Mouse (Mus musculus): Measurements from ENCODE around the gene Parp8. TPM values are rescaled to one million over a fixed set of nuclear protein-coding genes. Genes with fewer than 3 reads are reported as not detected.

Parp8 gene
- 3.9 TPM in 2 replicates for polyA plus RNA-seq (2016; fragmentation: Nextera tagmentation; extraction: Ambion mirVana)

DNA sequence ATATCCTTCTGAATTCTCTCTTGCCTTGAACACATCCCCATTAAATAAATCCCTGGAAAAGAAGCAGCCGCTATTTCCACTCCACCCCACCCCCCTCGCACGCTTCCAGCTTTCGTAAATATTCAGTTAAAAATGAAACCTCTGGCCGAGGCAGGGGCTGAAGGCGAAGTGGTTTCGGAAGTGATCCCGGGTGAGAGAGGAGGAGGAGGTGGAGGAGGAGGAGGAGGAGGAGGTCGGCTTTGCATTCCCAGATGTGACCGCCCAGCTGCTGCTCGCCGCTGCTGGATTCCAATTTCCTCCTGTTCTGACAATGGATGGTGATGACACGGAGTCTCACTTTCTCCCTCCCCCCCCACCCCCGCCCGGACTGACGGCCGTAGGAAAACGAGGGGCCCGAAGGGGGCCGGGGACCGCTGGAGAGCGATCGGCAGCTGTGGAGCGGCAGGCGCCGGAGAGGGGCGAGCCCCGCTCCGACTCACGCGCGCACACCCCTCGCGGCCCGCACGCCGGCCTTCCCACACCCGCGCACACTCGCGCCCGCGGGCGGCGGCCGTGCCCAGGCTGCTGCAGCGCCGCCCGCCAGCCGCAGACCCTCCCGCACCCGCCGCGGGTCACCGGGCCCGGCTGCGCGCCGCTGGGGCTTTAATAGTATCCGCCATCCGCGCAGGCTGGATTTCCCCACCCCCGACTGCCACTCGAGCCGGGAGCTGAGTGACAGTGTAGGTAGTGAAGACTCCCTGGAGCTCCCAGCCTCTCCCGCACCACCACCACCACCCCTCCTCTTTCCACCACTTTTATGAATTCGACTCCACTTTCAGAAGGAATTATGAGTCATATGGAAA is at the start of gene Parp8:
TSS of gene Parp8 (minus strand) at position 312 of the 842 bp plus-strand sequence.
- Histone ChIP-seq H3K9ac (peak within 1 kb of the TSS; percentile 58), H3K4me1 (peaks cover 13% of the 10 kb centered on the region), H3K4me3 (peak within 1 kb of the TSS; percentile 61), H3K4me2 (peak within 1 kb of the TSS; percentile 80), H3K36me3 (no peaks in the 10 kb centered on the region), H3K9me3 (replicated peaks) (no peaks in the 10 kb centered on the region), H3K27me3 (replicated peaks) (peaks cover 50% of the 10 kb centered on the region), H3K27ac (peak within 1 kb of the TSS; percentile 48)
- WGBS (ENCODE audit: insufficient replicate concordance) = under 1% methylated on average over 41 of the region's 67 CpGs
- ATAC-seq = 0 out of 2 replicates have a peak, but pooled peaks have one; percentile 33

DNA sequence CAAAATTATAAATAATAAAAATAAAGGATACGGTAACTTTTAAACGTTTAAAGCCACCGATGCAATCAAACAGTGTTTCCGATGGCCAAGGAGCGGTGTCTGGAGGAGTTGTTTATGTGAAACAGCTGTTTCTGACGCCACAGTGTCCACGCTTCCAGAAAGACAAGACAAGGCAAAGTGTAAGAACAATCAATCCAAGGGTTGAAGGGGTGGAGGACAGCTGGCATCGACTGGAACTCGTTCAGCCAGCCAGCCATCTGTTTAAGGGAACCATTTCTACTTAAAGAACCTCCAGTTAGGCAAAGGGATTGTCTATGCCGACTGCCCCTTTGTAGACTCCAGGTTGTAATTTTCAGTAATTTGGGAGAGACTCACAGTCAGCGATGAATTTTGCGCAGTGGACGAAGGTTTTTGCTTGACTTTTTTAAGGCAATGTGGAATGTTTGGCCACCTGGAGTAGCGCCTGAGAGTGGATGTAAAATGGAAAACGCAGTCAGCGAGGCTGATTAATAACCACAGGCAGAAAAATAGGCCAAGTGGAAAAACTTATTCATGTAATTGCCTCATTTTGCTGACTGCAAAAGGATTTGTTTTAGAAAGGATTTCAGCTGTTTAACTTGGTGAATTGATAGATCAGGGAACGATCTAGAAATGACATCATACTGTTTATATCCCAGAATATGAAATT is 37.4 kb upstream of the Parp8 start:
- no peaks in the 10 kb centered on the region for H3K4me1 ChIP-seq
- no peak overlapping the region for H3K4me3 ChIP-seq
- ATAC-seq = no peak
- H3K9ac ChIP-seq = no peak overlapping the region
- no peaks in the 10 kb centered on the region for H3K9me3 ChIP-seq (replicated peaks)
- H3K4me2 ChIP-seq = no peak overlapping the region
- WGBS (ENCODE audit: insufficient replicate concordance) = 78% methylated on average over 17 of the region's 17 CpGs
- no peak overlapping the region for H3K27ac ChIP-seq
- H3K27me3 ChIP-seq (replicated peaks) = no peaks in the 10 kb centered on the region
- no peaks in the 10 kb centered on the region for H3K36me3 ChIP-seq

DNA sequence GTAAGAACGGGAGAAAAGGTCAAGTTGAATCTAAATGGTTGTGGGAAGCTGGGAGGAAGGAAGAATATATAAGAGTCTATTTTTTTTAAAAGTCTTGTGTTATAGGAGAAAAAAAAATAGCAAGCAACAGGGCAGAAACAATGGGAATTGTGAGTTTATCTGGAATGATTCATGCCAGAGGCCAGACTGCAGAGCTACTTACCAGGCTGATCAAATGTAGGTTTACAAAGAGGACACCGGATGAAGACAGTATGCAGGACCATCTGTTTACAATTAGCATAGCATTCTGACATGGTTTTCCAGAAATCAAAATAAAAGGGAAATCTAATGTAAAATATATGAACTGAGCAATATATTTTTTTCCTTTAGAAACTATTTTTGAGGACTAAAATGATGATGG is 31.1 kb upstream of the Parp8 start:
- no peaks in the 10 kb centered on the region for H3K9me3 ChIP-seq (replicated peaks)
- 78% methylated on average over 2 of the region's 2 CpGs for WGBS (ENCODE audit: insufficient replicate concordance)
- ATAC-seq = no peak
- H3K4me1 ChIP-seq = no peaks in the 10 kb centered on the region
- no peaks in the 10 kb centered on the region for H3K36me3 ChIP-seq
- no peaks in the 10 kb centered on the region for H3K27me3 ChIP-seq (replicated peaks)
- no peak overlapping the region for H3K4me2 ChIP-seq
- H3K4me3 ChIP-seq = no peak overlapping the region
- no peak overlapping the region for H3K9ac ChIP-seq
- no peak overlapping the region for H3K27ac ChIP-seq

DNA sequence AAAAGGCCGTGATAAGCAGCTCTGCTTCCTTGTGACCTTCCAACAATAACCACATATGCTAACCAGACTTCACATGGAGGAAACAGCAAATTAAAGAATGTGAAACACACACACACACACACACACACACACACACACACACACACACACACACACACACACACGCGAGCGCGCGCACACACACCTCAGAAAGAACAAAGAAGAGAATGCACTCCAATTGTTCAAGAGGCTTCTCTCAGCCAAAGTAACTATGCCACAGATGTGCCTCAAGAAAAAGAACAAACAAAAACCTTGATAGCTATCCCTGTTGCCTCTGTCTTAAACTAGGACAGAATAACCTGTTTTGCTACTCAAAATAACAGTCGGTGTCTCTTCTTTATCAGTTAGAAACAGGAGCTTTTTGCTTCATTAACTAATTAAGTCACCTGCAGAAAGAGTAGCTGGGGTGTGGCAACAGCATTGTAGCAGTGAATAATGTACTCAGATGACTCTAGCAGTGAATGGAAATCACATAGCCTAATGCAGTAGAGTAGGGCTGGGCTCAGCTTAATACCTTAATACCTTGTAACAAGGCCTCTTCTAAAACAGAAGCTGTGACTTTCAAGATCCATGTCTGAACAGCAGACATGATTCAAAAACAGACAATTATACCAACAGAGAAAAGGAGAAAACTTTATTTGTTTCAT is 29.6 kb upstream of the Parp8 start:
- no peaks in the 10 kb centered on the region for H3K4me1 ChIP-seq
- H3K4me2 ChIP-seq = no peak overlapping the region
- H3K27ac ChIP-seq = no peak overlapping the region
- WGBS (ENCODE audit: insufficient replicate concordance) = 71% methylated on average over 7 of the region's 7 CpGs
- no peaks in the 10 kb centered on the region for H3K9me3 ChIP-seq (replicated peaks)
- no peak overlapping the region for H3K9ac ChIP-seq
- no peak for ATAC-seq
- no peaks in the 10 kb centered on the region for H3K27me3 ChIP-seq (replicated peaks)
- H3K36me3 ChIP-seq = no peaks in the 10 kb centered on the region
- H3K4me3 ChIP-seq = no peak overlapping the region

DNA sequence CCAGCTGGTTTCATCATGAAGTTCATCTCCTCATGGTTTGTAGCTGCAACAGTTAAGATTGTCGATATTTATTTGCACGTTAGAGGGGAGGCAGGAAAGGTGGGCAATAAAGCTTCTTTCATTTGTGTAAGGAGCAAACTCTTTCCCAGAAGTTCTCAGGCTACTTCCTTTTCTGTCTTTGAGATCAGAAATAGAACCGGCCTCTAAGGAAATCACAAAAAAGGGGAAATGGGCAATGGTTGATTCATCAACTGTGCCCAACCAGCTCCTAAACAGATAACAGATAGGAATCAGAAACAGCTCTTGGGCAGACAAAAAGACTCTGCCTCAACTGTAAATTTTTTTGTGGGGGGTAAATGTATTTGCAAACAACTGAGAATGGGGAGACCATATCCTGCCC is 27.4 kb upstream of the Parp8 start:
- Histone ChIP-seq H3K4me1 (no peaks in the 10 kb centered on the region), H3K9me3 (replicated peaks) (no peaks in the 10 kb centered on the region), H3K36me3 (no peaks in the 10 kb centered on the region), H3K27me3 (replicated peaks) (no peaks in the 10 kb centered on the region), H3K4me3 (no peak overlapping the region), H3K4me2 (no peak overlapping the region), H3K27ac (no peak overlapping the region), H3K9ac (no peak overlapping the region)
- WGBS (ENCODE audit: insufficient replicate concordance) = 20% methylated on average over 3 of the region's 3 CpGs
- no peak for ATAC-seq

DNA sequence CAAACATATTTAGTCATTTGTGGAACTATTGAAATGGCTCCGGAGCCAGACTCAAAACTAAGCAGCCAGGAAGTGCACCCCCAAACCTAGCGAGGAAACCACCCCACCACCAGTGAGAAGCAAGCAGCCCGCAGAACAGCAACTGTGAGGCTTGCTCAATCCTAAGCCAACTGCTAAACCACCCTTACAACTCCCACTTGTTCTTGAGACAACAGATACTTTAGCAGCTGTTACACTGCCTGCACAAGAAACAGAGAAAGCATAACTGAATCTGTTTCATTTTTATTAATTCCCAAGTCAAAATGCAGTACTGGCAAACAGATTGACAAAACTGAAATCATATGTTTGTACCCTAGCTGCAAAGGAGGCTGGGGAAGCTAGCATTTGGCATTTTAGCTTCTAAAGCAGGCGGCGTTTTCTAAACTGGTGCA is 23.2 kb upstream of the Parp8 start:
- Histone ChIP-seq H3K27me3 (replicated peaks) (no peaks in the 10 kb centered on the region), H3K36me3 (no peaks in the 10 kb centered on the region), H3K4me3 (no peak overlapping the region), H3K27ac (no peak overlapping the region), H3K9me3 (replicated peaks) (no peaks in the 10 kb centered on the region), H3K4me2 (no peak overlapping the region), H3K9ac (no peak overlapping the region), H3K4me1 (no peaks in the 10 kb centered on the region)
- no peak for ATAC-seq
- WGBS (ENCODE audit: insufficient replicate concordance) = 53% methylated on average over 5 of the region's 5 CpGs

DNA sequence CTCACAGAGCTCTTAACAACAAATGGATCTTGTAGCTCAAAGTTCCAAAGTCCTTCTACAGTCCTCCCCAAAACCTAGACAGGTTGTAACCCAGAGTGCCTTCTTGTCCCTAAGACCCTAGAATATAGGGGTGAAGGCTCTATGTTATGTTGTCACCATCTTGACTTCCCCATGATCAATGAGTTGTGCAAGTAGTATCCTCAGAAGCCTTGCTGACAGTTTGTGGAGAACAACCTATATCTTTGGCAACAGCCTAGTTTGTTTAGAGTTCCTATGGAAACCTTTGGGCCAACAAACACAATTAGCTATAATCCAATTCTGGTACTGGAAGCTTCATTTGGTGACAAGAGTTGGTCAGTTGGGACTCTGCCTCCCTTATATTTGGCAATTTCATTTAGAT is 18.2 kb upstream of the Parp8 start:
- no peaks in the 10 kb centered on the region for H3K9me3 ChIP-seq (replicated peaks)
- H3K4me3 ChIP-seq = no peak overlapping the region
- H3K27me3 ChIP-seq (replicated peaks) = no peaks in the 10 kb centered on the region
- no peak for ATAC-seq
- H3K36me3 ChIP-seq = no peaks in the 10 kb centered on the region
- no peak overlapping the region for H3K4me2 ChIP-seq
- no peaks in the 10 kb centered on the region for H3K4me1 ChIP-seq
- no peak overlapping the region for H3K27ac ChIP-seq
- H3K9ac ChIP-seq = no peak overlapping the region

DNA sequence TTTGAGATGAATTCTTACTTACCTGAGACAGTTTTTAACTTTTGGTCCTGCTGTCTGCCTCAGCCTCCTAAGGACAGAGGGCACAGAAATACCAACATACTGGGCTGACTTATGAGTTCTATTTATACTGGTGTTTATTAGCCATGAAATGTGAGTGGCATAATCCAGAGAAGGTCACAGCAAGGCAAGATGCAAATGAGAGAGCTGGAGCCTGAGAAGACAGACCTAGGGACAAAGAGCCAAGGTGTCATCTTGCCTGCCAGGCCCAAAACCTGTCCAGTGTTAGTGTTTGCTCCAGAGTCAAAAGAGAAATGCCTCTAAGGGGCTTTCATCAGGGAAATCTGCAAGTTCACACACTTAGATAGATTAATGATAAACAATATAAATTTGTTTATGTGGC is 15.7 kb upstream of the Parp8 start:
- ATAC-seq = no peak
- Histone ChIP-seq H3K9ac (no peak overlapping the region), H3K4me3 (no peak overlapping the region), H3K4me1 (no peaks in the 10 kb centered on the region), H3K27me3 (replicated peaks) (no peaks in the 10 kb centered on the region), H3K4me2 (no peak overlapping the region), H3K9me3 (replicated peaks) (no peaks in the 10 kb centered on the region), H3K27ac (no peak overlapping the region), H3K36me3 (no peaks in the 10 kb centered on the region)

DNA sequence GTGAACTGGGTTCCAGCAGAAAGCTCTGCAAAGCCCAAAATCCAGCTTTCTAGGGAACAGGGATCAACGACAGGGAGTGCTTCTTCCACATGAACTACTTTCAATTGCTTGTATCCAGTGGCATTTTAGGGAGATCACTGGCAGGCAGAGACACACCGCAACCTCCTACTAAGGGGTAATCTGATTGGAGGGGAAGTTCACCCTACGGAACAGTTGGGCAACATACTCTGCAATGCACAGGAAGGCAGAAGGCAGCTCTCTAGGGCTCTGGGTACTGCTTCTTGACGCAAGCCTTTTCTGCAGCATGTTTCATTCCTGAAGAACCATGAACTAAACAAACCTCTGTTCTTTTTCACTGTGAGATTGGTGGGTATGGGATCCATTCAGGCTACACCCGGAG is 10.9 kb upstream of the Parp8 start:
- H3K27ac ChIP-seq = no peak overlapping the region
- H3K9me3 ChIP-seq (replicated peaks) = no peaks in the 10 kb centered on the region
- WGBS (ENCODE audit: insufficient replicate concordance) = 62% methylated on average over 5 of the region's 5 CpGs
- H3K36me3 ChIP-seq = no peaks in the 10 kb centered on the region
- H3K4me2 ChIP-seq = no peak overlapping the region
- peaks cover 13% of the 10 kb centered on the region for H3K4me1 ChIP-seq
- H3K9ac ChIP-seq = no peak overlapping the region
- no peaks in the 10 kb centered on the region for H3K27me3 ChIP-seq (replicated peaks)
- no peak overlapping the region for H3K4me3 ChIP-seq
- no peak for ATAC-seq

DNA sequence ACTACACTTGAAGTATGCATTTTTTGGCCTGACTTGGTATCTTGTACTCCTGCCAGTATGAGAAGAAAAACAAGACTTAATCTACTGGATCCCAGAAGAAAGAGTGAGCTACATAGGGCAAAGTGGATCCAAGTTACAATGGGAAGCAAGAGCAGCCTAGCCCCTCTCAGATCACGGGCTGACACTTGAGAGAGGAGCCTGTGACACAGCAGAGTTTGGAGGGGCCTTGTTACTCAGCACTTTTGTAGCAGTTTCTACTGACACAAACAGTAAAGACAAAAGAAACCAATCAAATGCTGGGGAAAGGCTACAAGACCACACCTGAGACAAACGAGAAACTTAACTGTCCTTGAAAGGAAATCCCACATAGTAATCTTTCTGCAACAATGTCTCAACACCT is 9.8 kb upstream of the Parp8 start:
- Histone ChIP-seq H3K9ac (no peak overlapping the region), H3K4me3 (no peak overlapping the region), H3K27me3 (replicated peaks) (no peaks in the 10 kb centered on the region), H3K4me1 (peaks cover 13% of the 10 kb centered on the region), H3K27ac (0 out of 2 replicates have a peak overlapping the region, but pooled peaks have one; percentile 14), H3K4me2 (no peak overlapping the region), H3K9me3 (replicated peaks) (no peaks in the 10 kb centered on the region), H3K36me3 (no peaks in the 10 kb centered on the region)
- ATAC-seq = no peak
- WGBS (ENCODE audit: insufficient replicate concordance) = 26% methylated on average over 2 of the region's 2 CpGs

DNA sequence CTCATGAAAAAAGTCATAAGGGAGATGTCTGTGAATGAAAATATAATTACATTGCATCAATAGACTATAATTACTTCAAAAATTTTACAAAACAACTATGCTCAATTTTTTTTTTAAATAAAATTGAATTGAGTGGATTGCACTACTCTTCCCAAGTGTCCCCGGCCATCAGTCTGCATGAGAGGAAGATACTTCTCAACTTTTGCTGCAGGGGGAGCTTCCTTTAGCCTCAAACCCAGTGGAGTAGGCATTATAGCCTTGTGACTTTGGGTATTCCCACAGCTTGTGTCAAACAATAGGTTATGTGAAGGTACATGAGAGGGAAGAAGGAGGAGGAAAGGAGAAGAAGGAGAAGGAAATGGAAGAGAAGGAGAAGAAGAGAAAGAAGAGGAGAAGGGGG is 9.3 kb upstream of the Parp8 start:
- H3K36me3 ChIP-seq = no peaks in the 10 kb centered on the region
- H3K27me3 ChIP-seq (replicated peaks) = no peaks in the 10 kb centered on the region
- H3K4me3 ChIP-seq = no peak overlapping the region
- 0 out of 2 replicates have a peak overlapping the region, but pooled peaks have one; percentile 14 for H3K27ac ChIP-seq
- peaks cover 13% of the 10 kb centered on the region for H3K4me1 ChIP-seq
- WGBS (ENCODE audit: insufficient replicate concordance) = 37% methylated on average over 1 of the region's 1 CpGs
- no peak overlapping the region for H3K4me2 ChIP-seq
- H3K9me3 ChIP-seq (replicated peaks) = no peaks in the 10 kb centered on the region
- ATAC-seq = no peak
- H3K9ac ChIP-seq = no peak overlapping the region

DNA sequence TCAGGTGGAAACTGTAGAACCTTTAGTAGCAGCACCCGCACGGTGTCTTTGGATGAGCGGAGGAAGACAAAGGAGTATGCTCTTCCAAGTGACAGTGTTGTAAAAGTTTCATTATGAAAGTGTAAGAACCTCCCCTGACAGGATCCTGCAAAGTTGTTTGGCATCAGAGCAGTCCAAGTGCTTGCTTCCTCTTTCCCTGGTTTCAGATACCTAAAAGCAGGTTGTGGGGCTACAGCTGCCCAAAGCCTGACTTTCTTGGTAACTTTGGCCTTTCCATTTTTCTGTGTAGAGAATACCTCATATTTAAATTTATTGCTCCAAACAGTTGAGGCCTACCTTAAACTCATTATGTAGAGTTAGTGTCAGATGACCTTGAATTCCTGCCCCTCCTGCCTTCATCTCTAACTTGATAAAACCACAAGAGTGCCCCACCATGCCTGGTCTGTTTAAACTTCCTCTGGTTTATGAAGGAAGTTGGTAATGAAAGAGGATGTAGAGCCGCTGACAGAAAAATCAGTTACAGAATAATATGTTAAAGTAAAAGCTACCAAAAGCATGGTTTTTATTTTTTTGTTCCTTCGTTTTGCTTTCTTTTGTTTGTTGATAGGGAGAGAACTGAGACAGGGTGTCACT is 8.5 kb upstream of the Parp8 start:
- no peak overlapping the region for H3K4me3 ChIP-seq
- H3K36me3 ChIP-seq = no peaks in the 10 kb centered on the region
- H3K27me3 ChIP-seq (replicated peaks) = no peaks in the 10 kb centered on the region
- ATAC-seq = no peak; the same call in 1 of the 2 replicates
- 62% methylated on average over 5 of the region's 5 CpGs for WGBS (ENCODE audit: insufficient replicate concordance)
- H3K27ac ChIP-seq = peak overlapping the region; percentile 54; the same call in 1 of the 2 replicates
- H3K4me2 ChIP-seq = no peak overlapping the region
- H3K9ac ChIP-seq = no peak overlapping the region
- H3K9me3 ChIP-seq (replicated peaks) = no peaks in the 10 kb centered on the region
- H3K4me1 ChIP-seq = peaks cover 13% of the 10 kb centered on the region

All from liver, embryonic 12.5 days (tissue).